Mouse (Mus musculus) ES-Bruce4 (cell line): ENCODE measurements around the gene Sh2d1b1.

ENCODE experiments used
- CTCF ChIP-seq: IDR thresholded peaks from one replicate; pipeline ENCODE4 v1.8.1; 2011; ENCODE audit warnings: low read depth, low read length
- EP300 ChIP-seq: IDR thresholded peaks from 2 replicates; pipeline ENCODE4 v1.6.1; 2011; ENCODE audit warnings: low read depth, low read length; ENCODE audit not compliant: insufficient read depth

GRCm38 (mm10) chr1:170292239-170292951, 15.3 kb downstream of the Sh2d1b1 start:
- TF ChIP-seq CTCF (no peak), EP300 (no peak)
